Mouse (Mus musculus): Measurements from ENCODE around the gene Slain2. TPM values are rescaled to one million over a fixed set of nuclear protein-coding genes. Genes with fewer than 3 reads are reported as not detected.

Gene Slain2
- polyA plus RNA-seq, 1 experiment from 2014 or later = 25.6 TPM

GRCm38 (mm10) chr5:72883706-72884105, 30.4 kb upstream of the Slain2 start:
- Histone ChIP-seq H3K9me3 (no peaks in the 10 kb centered on the region), H3K36me3 (replicated peaks) (no peaks in the 10 kb centered on the region), H3K4me2 (no peak overlapping the region), H3K9ac (no peak overlapping the region), H3K27me3 (0 out of 2 replicates have a peak, but pooled peaks cover 2% of the 10 kb centered on the region), H3K4me3 (replicated peaks) (no peak overlapping the region), H3K27ac (no peak overlapping the region), H3K4me1 (no peaks in the 10 kb centered on the region)
- WGBS = 92% methylated on average over 3 of the region's 3 CpGs
- no peak for ATAC-seq (ENCODE audit: low FRiP score)

- 0 out of 2 replicates have a peak, but pooled peaks cover 2% of the 10 kb centered on the region for H3K27me3 ChIP-seq
- no peak overlapping the region for H3K9ac ChIP-seq
- H3K27ac ChIP-seq = no peak overlapping the region
- WGBS = 86% methylated on average over 19 of the region's 19 CpGs
- H3K4me2 ChIP-seq = no peak overlapping the region
- ATAC-seq (ENCODE audit: low FRiP score) = no peak
- H3K4me3 ChIP-seq (replicated peaks) = no peak overlapping the region
- no peaks in the 10 kb centered on the region for H3K4me1 ChIP-seq
- no peaks in the 10 kb centered on the region for H3K36me3 ChIP-seq (replicated peaks)
- H3K9me3 ChIP-seq = no peaks in the 10 kb centered on the region
Measured at GRCm38 (mm10) chr5:72886458-72887222, 27.5 kb upstream of the Slain2 start.

GRCm38 (mm10) chr5:72888260-72888659, 25.8 kb upstream of the Slain2 start:
- WGBS = 91% methylated on average over 7 of the region's 7 CpGs
- no peaks in the 10 kb centered on the region for H3K36me3 ChIP-seq (replicated peaks)
- H3K27me3 ChIP-seq = 0 out of 2 replicates have a peak, but pooled peaks cover 2% of the 10 kb centered on the region
- no peak for ATAC-seq (ENCODE audit: low FRiP score)
- no peak overlapping the region for H3K4me3 ChIP-seq (replicated peaks)
- H3K9ac ChIP-seq = no peak overlapping the region
- H3K27ac ChIP-seq = no peak overlapping the region
- no peaks in the 10 kb centered on the region for H3K4me1 ChIP-seq
- no peaks in the 10 kb centered on the region for H3K9me3 ChIP-seq
- H3K4me2 ChIP-seq = no peak overlapping the region

- Histone ChIP-seq H3K9me3 (no peaks in the 10 kb centered on the region), H3K4me1 (no peaks in the 10 kb centered on the region), H3K4me3 (replicated peaks) (no peak overlapping the region), H3K4me2 (no peak overlapping the region), H3K36me3 (replicated peaks) (no peaks in the 10 kb centered on the region), H3K27ac (no peak overlapping the region), H3K27me3 (0 out of 2 replicates have a peak, but pooled peaks cover 2% of the 10 kb centered on the region), H3K9ac (no peak overlapping the region)
- peak; percentile 39; the same call in 1 of the 2 replicates for ATAC-seq (ENCODE audit: low FRiP score)
- WGBS = 8% methylated on average over 12 of the region's 12 CpGs
Measured at GRCm38 (mm10) chr5:72891534-72891933, 22.6 kb upstream of the Slain2 start.

- no peak for ATAC-seq (ENCODE audit: low FRiP score)
- Histone ChIP-seq H3K27me3 (no peaks in the 10 kb centered on the region), H3K4me2 (no peak overlapping the region), H3K27ac (no peak overlapping the region), H3K9ac (no peak overlapping the region), H3K4me1 (no peaks in the 10 kb centered on the region), H3K36me3 (replicated peaks) (no peaks in the 10 kb centered on the region), H3K9me3 (no peaks in the 10 kb centered on the region), H3K4me3 (replicated peaks) (no peak overlapping the region)
- WGBS = 53% methylated on average over 5 of the region's 5 CpGs
Measured at GRCm38 (mm10) chr5:72893987-72894386, 20.1 kb upstream of the Slain2 start.

GRCm38 (mm10) chr5:72895261-72895660, 18.8 kb upstream of the Slain2 start:
- ATAC-seq (ENCODE audit: low FRiP score) = no peak
- H3K36me3 ChIP-seq (replicated peaks) = no peaks in the 10 kb centered on the region
- no peak overlapping the region for H3K27ac ChIP-seq
- no peak overlapping the region for H3K9ac ChIP-seq
- H3K4me3 ChIP-seq (replicated peaks) = no peak overlapping the region
- H3K27me3 ChIP-seq = no peaks in the 10 kb centered on the region
- 93% methylated on average over 11 of the region's 11 CpGs for WGBS
- no peak overlapping the region for H3K4me2 ChIP-seq
- H3K9me3 ChIP-seq = no peaks in the 10 kb centered on the region
- no peaks in the 10 kb centered on the region for H3K4me1 ChIP-seq

GRCm38 (mm10) chr5:72896478-72897279, 17.4 kb upstream of the Slain2 start:
- WGBS = 81% methylated on average over 18 of the region's 18 CpGs
- Histone ChIP-seq H3K9ac (no peak overlapping the region), H3K4me2 (no peak overlapping the region), H3K4me3 (replicated peaks) (no peak overlapping the region), H3K36me3 (replicated peaks) (no peaks in the 10 kb centered on the region), H3K27ac (no peak overlapping the region), H3K9me3 (no peaks in the 10 kb centered on the region), H3K27me3 (no peaks in the 10 kb centered on the region; the same call in 1 of the 2 replicates), H3K4me1 (no peaks in the 10 kb centered on the region)
- no peak for ATAC-seq (ENCODE audit: low FRiP score)

GRCm38 (mm10) chr5:72897998-72898397, 16.1 kb upstream of the Slain2 start:
- no peaks in the 10 kb centered on the region for H3K36me3 ChIP-seq (replicated peaks)
- no peaks in the 10 kb centered on the region for H3K9me3 ChIP-seq
- 53% methylated on average over 6 of the region's 6 CpGs for WGBS
- H3K27me3 ChIP-seq = peaks cover under 1% of the 10 kb centered on the region; the same call in 1 of the 2 replicates
- ATAC-seq (ENCODE audit: low FRiP score) = no peak
- H3K9ac ChIP-seq = no peak overlapping the region
- no peak overlapping the region for H3K4me2 ChIP-seq
- no peaks in the 10 kb centered on the region for H3K4me1 ChIP-seq
- H3K4me3 ChIP-seq (replicated peaks) = no peak overlapping the region
- H3K27ac ChIP-seq = no peak overlapping the region

GRCm38 (mm10) chr5:72899255-72899654, 14.8 kb upstream of the Slain2 start:
- no peak overlapping the region for H3K4me2 ChIP-seq
- WGBS = 93% methylated on average over 8 of the region's 8 CpGs
- no peaks in the 10 kb centered on the region for H3K36me3 ChIP-seq (replicated peaks)
- H3K4me1 ChIP-seq = no peaks in the 10 kb centered on the region
- H3K27ac ChIP-seq = no peak overlapping the region
- H3K4me3 ChIP-seq (replicated peaks) = no peak overlapping the region
- no peaks in the 10 kb centered on the region for H3K9me3 ChIP-seq
- ATAC-seq (ENCODE audit: low FRiP score) = no peak
- no peak overlapping the region for H3K9ac ChIP-seq
- peaks cover 4% of the 10 kb centered on the region; the same call in 1 of the 2 replicates for H3K27me3 ChIP-seq

GRCm38 (mm10) chr5:72901866-72902265, 12.2 kb upstream of the Slain2 start:
- no peak overlapping the region for H3K27ac ChIP-seq
- ATAC-seq (ENCODE audit: low FRiP score) = no peak
- H3K27me3 ChIP-seq = peaks cover 4% of the 10 kb centered on the region; the same call in 1 of the 2 replicates
- H3K9me3 ChIP-seq = no peaks in the 10 kb centered on the region
- no peak overlapping the region for H3K4me3 ChIP-seq (replicated peaks)
- H3K36me3 ChIP-seq (replicated peaks) = no peaks in the 10 kb centered on the region
- H3K4me1 ChIP-seq = no peaks in the 10 kb centered on the region
- 94% methylated on average over 4 of the region's 4 CpGs for WGBS
- H3K9ac ChIP-seq = no peak overlapping the region
- no peak overlapping the region for H3K4me2 ChIP-seq

GRCm38 (mm10) chr5:72902312-72902711, 11.8 kb upstream of the Slain2 start:
- H3K9ac ChIP-seq = no peak overlapping the region
- no peaks in the 10 kb centered on the region for H3K4me1 ChIP-seq
- no peak overlapping the region for H3K4me2 ChIP-seq
- H3K36me3 ChIP-seq (replicated peaks) = no peaks in the 10 kb centered on the region
- no peak overlapping the region for H3K4me3 ChIP-seq (replicated peaks)
- 35% methylated on average over 3 of the region's 3 CpGs for WGBS
- H3K27ac ChIP-seq = no peak overlapping the region
- ATAC-seq (ENCODE audit: low FRiP score) = peak; percentile 57; the same call in 1 of the 2 replicates
- no peaks in the 10 kb centered on the region for H3K9me3 ChIP-seq
- H3K27me3 ChIP-seq = peaks cover 4% of the 10 kb centered on the region; the same call in 1 of the 2 replicates

GRCm38 (mm10) chr5:72902876-72903516, 11.1 kb upstream of the Slain2 start:
- no peak overlapping the region for H3K4me3 ChIP-seq (replicated peaks)
- ATAC-seq (ENCODE audit: low FRiP score) = no peak
- no peak overlapping the region for H3K9ac ChIP-seq
- no peak overlapping the region for H3K27ac ChIP-seq
- no peak overlapping the region for H3K4me2 ChIP-seq
- peaks cover 4% of the 10 kb centered on the region; the same call in 1 of the 2 replicates for H3K27me3 ChIP-seq
- H3K9me3 ChIP-seq = no peaks in the 10 kb centered on the region
- no peaks in the 10 kb centered on the region for H3K4me1 ChIP-seq
- no peaks in the 10 kb centered on the region for H3K36me3 ChIP-seq (replicated peaks)
- WGBS = 94% methylated on average over 3 of the region's 3 CpGs
